Mouse (Mus musculus) midbrain, embryonic 11.5 days (tissue): ENCODE results near the gene Hoxd8. TPM values are rescaled to one million over a fixed set of nuclear protein-coding genes. Genes with fewer than 3 reads are reported as not detected.
A peak's percentile ranks its signal among the peaks of the same experiment; 100 is the strongest.

Experiments used
- ATAC-seq: fragments of 200-750 bp; cut with Nextera tagmentation; 2 replicates; pipeline ENCODE4 v1.8.0; 2017; ENCODE audit warnings: moderate TSS enrichment, moderate library complexity; ENCODE audit not compliant: low FRiP score
- DNase-seq: peaks from one replicate; pipeline ENCODE4 v3.0.0; 2015; ENCODE audit warnings: low spot score; ENCODE audit errors: missing footprints
- H3K27ac ChIP-seq: fragments of 300-500 bp; sonication (generic); 2 replicates; pipeline ENCODE4 v1.5.1; 2014; ENCODE audit warnings: low read depth, low read length
- H3K27me3 ChIP-seq: fragments of 300-500 bp; sonication (generic); 2 replicates; pipeline ENCODE4 v1.6.1; 2014; ENCODE audit warnings: mild to moderate bottlenecking, low read length, moderate library complexity, mixed read lengths; ENCODE audit not compliant: control insufficient read depth, insufficient read depth
- H3K36me3 ChIP-seq: fragments of 300-500 bp; sonication (generic); 2 replicates; pipeline ENCODE4 v1.6.1; 2014; ENCODE audit warnings: mild to moderate bottlenecking, low read length, moderate library complexity, mixed read lengths; ENCODE audit not compliant: control insufficient read depth, insufficient read depth
- H3K4me1 ChIP-seq: fragments of 300-500 bp; sonication (generic); 2 replicates; pipeline ENCODE4 v1.6.1; 2014; ENCODE audit warnings: low read length; ENCODE audit not compliant: control insufficient read depth, insufficient read depth
- H3K4me2 ChIP-seq: fragments of 300-500 bp; sonication (generic); 2 replicates; pipeline ENCODE4 v1.6.1; 2014; ENCODE audit warnings: mild to moderate bottlenecking, moderate library complexity
- H3K4me3 ChIP-seq: fragments of 300-500 bp; sonication (generic); 2 replicates; pipeline ENCODE4 v1.5.1; 2014; ENCODE audit warnings: low read depth, low read length
- H3K9ac ChIP-seq: fragments of 300-500 bp; sonication (generic); 2 replicates; pipeline ENCODE4 v1.6.1; 2014; ENCODE audit warnings: low read length
- H3K9me3 ChIP-seq: fragments of 300-500 bp; sonication (generic); 2 replicates; pipeline ENCODE4 v1.6.1; 2016; ENCODE audit warnings: low read length; ENCODE audit not compliant: control insufficient read depth
- WGBS: fragments of 180-500 bp; shearing (Covaris S2); extraction: QIAGEN DNeasy Blood & Tissue Kit; methylation state at CpG from one replicate; pipeline ENCODE4 v1.1.7; 2014; 5-methylcytosine and 5-hydroxymethylcytosine counted together
- polyA plus RNA-seq: library from polyadenylated mRNA; unstranded; fragments of >200 nt; fragmentation: Nextera tagmentation; extraction: Ambion mirVana; gene quantifications from 2 replicates; pipeline ENCODE4 v1.2.1, GENCODE M21; 2014

Hoxd8 gene
- polyA plus RNA-seq, 1 experiment from 2014 or later, result 0.11 TPM

GRCm38 (mm10) chr2:74733765-74734164 lies 29.4 kb downstream of the Hoxd8 start:
- Histone ChIP-seq H3K4me1 (0 out of 2 replicates have a peak, but pooled peaks cover 2% of the 10 kb centered on the region), H3K27ac (no peak overlapping the region), H3K4me3 (no peak overlapping the region), H3K9me3 (no peaks in the 10 kb centered on the region), H3K36me3 (no peaks in the 10 kb centered on the region), H3K27me3 (peaks cover 95% of the 10 kb centered on the region), H3K4me2 (no peak overlapping the region), H3K9ac (no peak overlapping the region)
- DNase-seq (no peak), ATAC-seq (no peak)
- WGBS, result 3% methylated on average over 6 of the region's 6 CpGs

- H3K4me3 ChIP-seq, result no peak overlapping the region
- no peak overlapping the region for H3K9ac ChIP-seq
- WGBS, result under 1% methylated on average over 13 of the region's 13 CpGs
- 0 out of 2 replicates have a peak, but pooled peaks cover 2% of the 10 kb centered on the region for H3K4me1 ChIP-seq
- H3K27me3 ChIP-seq, result peaks cover 96% of the 10 kb centered on the region
- no peak overlapping the region for H3K27ac ChIP-seq
- no peak overlapping the region for H3K4me2 ChIP-seq
- H3K36me3 ChIP-seq, result no peaks in the 10 kb centered on the region
- ATAC-seq, result no peak
- no peak for DNase-seq
- no peaks in the 10 kb centered on the region for H3K9me3 ChIP-seq
Observed at GRCm38 (mm10) chr2:74734451-74734850, 30.0 kb downstream of the Hoxd8 start.

- H3K27me3 ChIP-seq, result peaks cover 97% of the 10 kb centered on the region
- under 1% methylated on average over 27 of the region's 27 CpGs for WGBS
- H3K27ac ChIP-seq, result no peak overlapping the region
- no peak overlapping the region for H3K4me2 ChIP-seq
- H3K4me1 ChIP-seq, result peaks cover 2% of the 10 kb centered on the region; the same call in 1 of the 2 replicates
- no peaks in the 10 kb centered on the region for H3K36me3 ChIP-seq
- DNase-seq (peak; percentile 95), ATAC-seq (no peak)
- H3K9me3 ChIP-seq, result no peaks in the 10 kb centered on the region
- no peak overlapping the region for H3K4me3 ChIP-seq
- no peak overlapping the region for H3K9ac ChIP-seq
Observed at GRCm38 (mm10) chr2:74734996-74735811, 30.8 kb downstream of the Hoxd8 start.

GRCm38 (mm10) chr2:74735851-74736687 lies 31.7 kb downstream of the Hoxd8 start:
- no peak overlapping the region for H3K27ac ChIP-seq
- DNase-seq (peak; percentile 96), ATAC-seq (no peak)
- no peaks in the 10 kb centered on the region for H3K36me3 ChIP-seq
- peaks cover 2% of the 10 kb centered on the region; the same call in 1 of the 2 replicates for H3K4me1 ChIP-seq
- no peaks in the 10 kb centered on the region for H3K9me3 ChIP-seq
- no peak overlapping the region for H3K4me3 ChIP-seq
- under 1% methylated on average over 42 of the region's 42 CpGs for WGBS
- H3K4me2 ChIP-seq, result no peak overlapping the region
- H3K27me3 ChIP-seq, result peaks cover 97% of the 10 kb centered on the region
- no peak overlapping the region for H3K9ac ChIP-seq

- peaks cover 2% of the 10 kb centered on the region; the same call in 1 of the 2 replicates for H3K4me1 ChIP-seq
- no peak for ATAC-seq
- no peak overlapping the region for H3K4me3 ChIP-seq
- no peak overlapping the region for H3K9ac ChIP-seq
- H3K4me2 ChIP-seq, result no peak overlapping the region
- WGBS, result 2% methylated on average over 15 of the region's 15 CpGs
- no peak overlapping the region for H3K27ac ChIP-seq
- H3K27me3 ChIP-seq, result peaks cover 98% of the 10 kb centered on the region
- H3K36me3 ChIP-seq, result no peaks in the 10 kb centered on the region
- no peaks in the 10 kb centered on the region for H3K9me3 ChIP-seq
- DNase-seq, result peak; percentile 92
Observed at GRCm38 (mm10) chr2:74736688-74737577, 32.5 kb downstream of the Hoxd8 start.

- H3K9ac ChIP-seq, result no peak overlapping the region
- H3K4me2 ChIP-seq, result no peak overlapping the region
- no peaks in the 10 kb centered on the region for H3K36me3 ChIP-seq
- no peak for ATAC-seq
- no peaks in the 10 kb centered on the region for H3K9me3 ChIP-seq
- no peak overlapping the region for H3K4me3 ChIP-seq
- H3K4me1 ChIP-seq, result peaks cover 2% of the 10 kb centered on the region; the same call in 1 of the 2 replicates
- H3K27me3 ChIP-seq, result peaks cover 98% of the 10 kb centered on the region
- DNase-seq, result peak; percentile 94
- H3K27ac ChIP-seq, result no peak overlapping the region
- WGBS, result 2% methylated on average over 7 of the region's 7 CpGs
Observed at GRCm38 (mm10) chr2:74737578-74738070, 33.2 kb downstream of the Hoxd8 start.

GRCm38 (mm10) chr2:74738623-74739475 lies 34.4 kb downstream of the Hoxd8 start:
- peak; percentile 96 for DNase-seq
- H3K27ac ChIP-seq, result no peak overlapping the region
- H3K4me3 ChIP-seq, result no peak overlapping the region
- H3K36me3 ChIP-seq, result no peaks in the 10 kb centered on the region
- H3K9ac ChIP-seq, result no peak overlapping the region
- H3K9me3 ChIP-seq, result no peaks in the 10 kb centered on the region
- peaks cover 97% of the 10 kb centered on the region for H3K27me3 ChIP-seq
- under 1% methylated on average over 20 of the region's 20 CpGs for WGBS
- H3K4me2 ChIP-seq, result no peak overlapping the region
- ATAC-seq, result no peak
- H3K4me1 ChIP-seq, result peaks cover 2% of the 10 kb centered on the region; the same call in 1 of the 2 replicates

GRCm38 (mm10) chr2:74739476-74739800 lies 35.0 kb downstream of the Hoxd8 start:
- Histone ChIP-seq H3K9me3 (no peaks in the 10 kb centered on the region), H3K27me3 (peaks cover 99% of the 10 kb centered on the region), H3K4me3 (no peak overlapping the region), H3K36me3 (no peaks in the 10 kb centered on the region), H3K4me1 (peaks cover 2% of the 10 kb centered on the region; the same call in 1 of the 2 replicates), H3K9ac (no peak overlapping the region), H3K4me2 (no peak overlapping the region), H3K27ac (no peak overlapping the region)
- ATAC-seq, result no peak
- WGBS, result 1% methylated on average over 2 of the region's 2 CpGs
- DNase-seq, result peak; percentile 91
